Mouse (Mus musculus) neural tube, embryonic 14.5 days (tissue): ENCODE measurements at regions not wholly inside any gene's neighbourhood (a gene's known extent, or its start where the extent isn't known, plus 50 kb on each side); places are given as distances from the start of the nearest gene placed in this dataset.

ENCODE experiments used
- ATAC-seq: fragments of 200-750 bp; cut with Nextera tagmentation; 2 replicates; pipeline ENCODE4 v1.8.0; 2017; ENCODE audit warnings: low read depth, mild to moderate bottlenecking, moderate TSS enrichment, moderate library complexity
- H3K27ac ChIP-seq: fragments of 300-500 bp; sonication (generic); 2 replicates; pipeline ENCODE4 v1.5.1; 2014; ENCODE audit warnings: low read depth, mild to moderate bottlenecking, control low read depth, low read length, moderate library complexity, mixed read lengths
- H3K27me3 ChIP-seq: fragments of 300-500 bp; sonication (generic); 2 replicates; pipeline ENCODE4 v1.6.1; 2014; ENCODE audit warnings: low read length; ENCODE audit not compliant: control insufficient read depth, insufficient read depth
- H3K36me3 ChIP-seq: fragments of 300-500 bp; sonication (generic); 2 replicates; pipeline ENCODE4 v1.6.1; 2014; ENCODE audit warnings: low read length, mixed read lengths; ENCODE audit not compliant: control insufficient read depth, insufficient read depth
- H3K4me1 ChIP-seq: fragments of 300-500 bp; sonication (generic); 2 replicates; pipeline ENCODE4 v1.6.1; 2014; ENCODE audit warnings: low read length; ENCODE audit not compliant: control insufficient read depth, insufficient read depth
- H3K4me2 ChIP-seq: fragments of 300-500 bp; sonication (generic); 2 replicates; pipeline ENCODE4 v1.6.1; 2014; ENCODE audit warnings: mild to moderate bottlenecking, low read depth, low read length, control low read depth
- H3K4me3 ChIP-seq: fragments of 300-500 bp; sonication (generic); 2 replicates; pipeline ENCODE4 v1.5.1; 2014; ENCODE audit warnings: low read depth, low read length, control low read depth, mixed read lengths
- H3K9ac ChIP-seq: fragments of 300-500 bp; sonication (generic); replicated peaks from 2 replicates; pipeline ENCODE4 v1.6.1; 2014; ENCODE audit warnings: low read depth, mild to moderate bottlenecking, control low read depth, low read length, mixed read lengths
- H3K9me3 ChIP-seq: fragments of 300-500 bp; sonication (generic); 2 replicates; pipeline ENCODE4 v1.6.1; 2016; ENCODE audit warnings: low read length; ENCODE audit not compliant: control insufficient read depth
- WGBS: fragments of 180-500 bp; shearing (Covaris S2); extraction: QIAGEN DNeasy Blood & Tissue Kit; methylation state at CpG from one replicate; pipeline ENCODE4 v1.1.7; 2014; 5-methylcytosine and 5-hydroxymethylcytosine counted together

DNA sequence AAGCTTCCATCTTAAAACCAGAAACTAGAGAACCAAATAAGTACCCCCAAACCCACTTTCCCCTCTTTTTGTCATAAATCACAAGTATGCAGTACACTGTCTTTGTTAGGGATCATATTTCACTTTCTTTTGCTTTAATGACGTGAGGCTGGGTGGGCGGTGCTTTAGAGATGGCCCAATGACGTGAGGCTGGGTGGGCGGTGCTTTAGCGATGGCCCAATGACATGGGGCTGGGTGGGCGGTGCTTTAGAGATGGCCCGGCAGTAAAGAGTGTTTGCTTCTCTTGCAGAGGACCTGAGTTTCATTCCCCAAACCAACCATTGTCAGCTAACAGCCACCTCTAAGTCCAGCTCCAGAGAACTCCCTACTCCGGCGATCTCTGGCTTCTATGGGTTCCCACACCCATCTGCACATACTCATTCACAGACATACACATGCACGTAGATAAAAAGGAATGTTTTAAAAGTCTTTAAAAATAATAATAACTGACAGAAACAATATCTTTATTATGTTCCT is 59.2 kb upstream of the Siah3 start:
- 92% methylated on average over 10 of the region's 10 CpGs for WGBS

DNA sequence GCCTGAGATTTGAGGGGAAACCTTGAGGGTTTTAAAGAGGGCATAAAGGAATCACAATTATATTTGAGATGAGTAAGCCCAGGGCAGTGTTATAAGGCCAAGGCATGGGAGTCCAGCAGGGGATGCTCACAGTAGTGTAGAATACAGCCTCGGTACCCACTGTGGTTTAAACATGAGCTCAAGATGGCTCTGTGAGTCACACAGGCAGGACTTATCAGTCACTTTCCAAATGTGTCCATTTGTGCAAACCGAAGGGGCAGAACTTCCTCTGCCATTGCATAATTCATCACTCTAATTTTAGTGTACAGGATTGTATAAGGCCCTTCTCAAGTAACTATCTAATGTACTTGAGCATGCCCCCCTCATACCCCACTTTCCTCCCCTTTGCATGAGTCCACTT is 56.1 kb upstream of the Siah3 start:
- H3K27ac ChIP-seq, result no peak overlapping the region
- ATAC-seq, result no peak
- no peak overlapping the region for H3K4me3 ChIP-seq
- no peaks in the 10 kb centered on the region for H3K36me3 ChIP-seq
- no peak overlapping the region for H3K9ac ChIP-seq
- 0 out of 2 replicates have a peak, but pooled peaks cover 4% of the 10 kb centered on the region for H3K4me1 ChIP-seq
- H3K27me3 ChIP-seq, result no peaks in the 10 kb centered on the region
- no peak overlapping the region for H3K4me2 ChIP-seq
- WGBS, result 76% methylated on average over 2 of the region's 2 CpGs
- no peaks in the 10 kb centered on the region for H3K9me3 ChIP-seq

More for the DNA sequence above, 59.2 kb upstream of the Siah3 start:
- no peak overlapping the region for H3K27ac ChIP-seq
- H3K4me1 ChIP-seq, result no peaks in the 10 kb centered on the region
- no peak overlapping the region for H3K9ac ChIP-seq
- no peaks in the 10 kb centered on the region for H3K27me3 ChIP-seq
- ATAC-seq, result no peak
- no peaks in the 10 kb centered on the region for H3K36me3 ChIP-seq
- H3K4me3 ChIP-seq, result no peak overlapping the region
- no peaks in the 10 kb centered on the region for H3K9me3 ChIP-seq
- H3K4me2 ChIP-seq, result no peak overlapping the region

DNA sequence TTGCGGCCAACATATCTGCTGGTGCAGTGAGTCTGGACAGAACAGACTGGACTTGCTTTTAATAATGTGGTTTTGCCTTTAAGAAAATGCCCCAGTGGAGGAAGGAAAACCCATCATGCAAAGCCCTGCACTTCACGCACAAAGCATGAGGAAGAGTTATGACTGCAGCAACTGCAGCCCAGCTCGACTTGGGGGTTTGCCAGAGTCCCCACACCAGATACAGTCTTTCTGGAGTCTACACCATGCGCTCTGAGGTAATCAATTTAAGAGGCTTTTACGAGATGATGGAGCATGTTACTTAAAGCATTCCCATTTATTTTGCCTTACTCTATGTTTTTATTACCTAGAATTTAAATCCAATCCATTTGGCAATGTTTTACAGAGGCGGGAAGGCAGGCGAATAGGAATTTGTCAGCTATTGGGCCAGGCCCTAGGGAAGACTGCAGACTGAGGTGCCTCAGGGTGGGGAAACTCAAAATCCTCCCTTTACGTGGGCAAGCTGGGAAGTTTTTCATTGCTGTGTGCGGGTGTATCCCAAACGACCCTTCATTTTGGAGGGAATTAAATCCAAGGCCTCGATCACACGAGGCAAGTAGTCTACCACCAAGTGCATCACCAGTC is 53.2 kb upstream of the Siah3 start:
- Histone ChIP-seq H3K9ac (no peak overlapping the region), H3K4me2 (no peak overlapping the region), H3K27me3 (no peaks in the 10 kb centered on the region), H3K4me3 (no peak overlapping the region), H3K27ac (peak overlapping the region; percentile 34; the same call in 1 of the 2 replicates), H3K9me3 (no peaks in the 10 kb centered on the region), H3K4me1 (0 out of 2 replicates have a peak, but pooled peaks cover 4% of the 10 kb centered on the region), H3K36me3 (no peaks in the 10 kb centered on the region)
- peak; percentile 89; the same call in 1 of the 2 replicates for ATAC-seq
- WGBS, result 44% methylated on average over 12 of the region's 12 CpGs
